Mouse (Mus musculus) cerebellum, postnatal 14 days (tissue): ENCODE measurements at regions not wholly inside any gene's neighbourhood (a gene's known extent, or its start where the extent isn't known, plus 50 kb on each side); places are given as distances from the start of the nearest gene placed in this dataset.
"Not testable (repeated sequence)": the region's sequence is repeated elsewhere in the genome, so short reads cannot be mapped to it uniquely, and the experiment has no call there.

Source experiments
- DNase-seq, 2 experiments: peaks; one replicate each; pipeline ENCODE4 v3.0.0; 2021; ENCODE audit warnings: mixed read lengths in 2 of 2

DNA sequence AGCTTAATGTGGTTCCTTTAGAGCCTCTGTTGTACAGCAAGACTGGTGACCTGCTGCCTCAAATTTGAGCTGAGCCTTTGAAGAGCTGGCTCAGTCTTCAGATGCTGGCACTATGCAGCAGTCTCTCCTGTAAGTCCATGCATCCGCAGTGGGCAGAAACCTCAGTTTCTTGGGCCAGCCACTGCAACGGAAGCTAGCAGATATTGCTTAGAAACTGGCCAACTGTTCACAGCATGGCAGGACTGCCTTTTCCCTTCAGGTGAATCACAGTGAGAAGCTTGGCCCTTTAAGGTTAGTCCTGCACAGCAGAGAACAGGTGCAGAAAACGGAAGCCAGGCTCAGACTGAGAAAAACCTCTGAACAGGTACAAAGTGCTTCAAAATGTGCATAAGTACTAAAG, 1976.8 kb upstream of the G6pd2 start:
- peak; percentile 61 to 87 for DNase-seq

DNA sequence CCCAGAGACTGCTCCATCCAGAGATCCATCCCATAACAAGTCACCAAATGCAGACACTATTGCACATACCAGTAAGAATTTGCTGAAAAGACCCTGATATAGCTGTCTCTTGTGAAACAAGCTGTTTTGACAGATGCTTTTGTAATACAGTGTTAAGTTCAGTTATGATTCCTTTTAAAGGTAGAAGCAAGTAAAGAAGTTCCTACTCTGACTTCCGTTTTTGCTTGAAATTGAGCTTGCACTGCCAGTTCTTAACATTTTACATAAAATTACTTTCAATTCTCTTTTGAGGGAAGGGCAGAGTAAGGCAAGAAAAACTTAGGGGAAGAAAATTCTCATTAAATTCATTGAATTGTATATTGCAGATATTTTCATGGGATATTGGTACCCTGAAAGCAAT, 1962.9 kb upstream of the G6pd2 start:
- DNase-seq, result no peak

DNA sequence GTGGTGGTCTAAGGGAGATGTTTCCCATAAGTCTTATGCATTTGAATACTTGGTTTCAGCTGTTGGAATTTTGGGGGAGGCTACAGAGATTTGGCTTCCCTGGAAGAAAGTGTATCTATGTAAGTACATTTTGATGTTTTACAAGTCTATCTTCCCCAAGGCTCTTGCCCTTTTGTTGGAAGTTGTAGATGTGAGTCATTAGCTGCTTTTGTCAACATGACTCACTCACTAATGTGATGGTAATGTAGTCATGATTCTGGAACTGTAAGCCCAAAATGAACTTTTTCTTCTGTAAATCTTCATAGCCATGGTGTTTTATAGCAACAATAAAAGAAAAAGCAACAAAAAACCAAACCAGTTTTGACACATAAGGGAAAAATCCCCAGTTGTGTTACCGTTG, 1961.0 kb upstream of the G6pd2 start:
- no peak for DNase-seq

DNA sequence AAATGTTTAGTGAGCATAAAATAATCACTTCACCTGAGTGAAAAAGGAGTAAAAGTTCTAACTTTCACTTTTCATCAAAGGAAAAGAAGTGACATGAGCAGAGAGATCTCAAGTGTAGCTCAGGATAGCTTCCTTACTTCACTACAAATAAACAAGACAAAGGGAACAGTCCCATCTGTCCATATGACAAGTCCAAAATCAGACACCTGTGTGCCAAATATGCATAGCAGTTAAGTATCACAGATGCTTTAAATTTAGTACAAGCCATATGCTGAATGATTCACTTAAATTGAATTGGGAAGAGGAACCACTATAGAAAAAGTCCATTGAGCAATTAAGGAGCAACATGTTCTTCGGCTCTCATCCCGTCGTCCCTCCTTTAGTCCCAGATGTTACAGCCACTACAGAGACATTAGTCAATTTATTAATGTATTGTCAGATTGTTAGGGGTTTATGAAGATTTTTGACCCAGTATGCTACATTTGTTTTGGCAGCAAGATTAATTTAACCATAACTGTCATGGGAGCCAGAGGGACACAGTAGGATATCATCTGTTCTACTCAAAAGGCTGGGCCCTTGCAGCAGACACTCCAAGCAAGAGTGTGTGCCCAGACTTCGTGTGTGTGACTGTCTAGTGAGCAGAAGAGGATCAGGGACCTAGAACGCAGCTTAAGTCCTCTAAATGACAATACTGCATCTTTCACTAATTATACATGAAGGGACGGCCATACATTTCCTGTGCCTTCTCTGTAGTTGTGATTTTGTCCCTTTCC, 1914.5 kb upstream of the G6pd2 start:
- DNase-seq, result peak; percentile 2 to 4

DNA sequence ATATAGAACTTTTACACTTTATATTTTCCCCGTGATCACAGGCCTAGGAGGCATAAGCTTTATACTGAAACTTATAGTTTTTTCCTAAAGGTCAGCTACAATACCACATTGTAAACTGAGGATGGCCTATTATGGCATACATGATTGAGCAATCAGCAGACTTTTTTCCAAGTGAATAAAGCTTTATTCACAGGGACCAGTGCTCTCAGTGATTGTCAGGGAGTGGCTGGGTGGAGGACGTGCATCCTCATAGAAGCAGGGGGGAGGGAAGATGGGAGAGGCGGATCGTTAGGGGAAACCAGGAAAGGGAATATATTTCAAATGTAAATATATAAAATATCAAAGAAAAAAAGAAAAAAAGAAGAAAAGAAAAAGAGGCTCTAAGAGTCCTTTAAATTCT, 1886.7 kb upstream of the G6pd2 start:
- no peak for DNase-seq

DNA sequence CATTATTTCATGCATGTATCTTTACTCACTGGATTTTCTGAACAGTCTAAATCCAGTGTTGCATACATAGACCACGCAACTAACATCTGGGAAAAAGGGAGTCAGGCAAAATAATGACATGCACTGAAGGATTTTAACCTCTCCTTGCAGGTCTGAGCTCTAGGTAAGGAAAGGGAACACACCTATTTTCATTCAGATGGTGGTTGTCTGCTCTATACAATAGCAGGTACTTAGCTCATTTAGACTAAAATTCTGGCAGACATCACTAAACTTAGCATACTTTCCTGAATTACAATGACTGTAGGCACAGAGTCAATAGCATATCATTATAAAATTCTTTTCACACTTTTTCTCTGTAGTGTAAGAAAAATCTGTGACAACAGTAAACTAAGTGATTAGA, 1867.8 kb upstream of the G6pd2 start:
- DNase-seq, result no peak

DNA sequence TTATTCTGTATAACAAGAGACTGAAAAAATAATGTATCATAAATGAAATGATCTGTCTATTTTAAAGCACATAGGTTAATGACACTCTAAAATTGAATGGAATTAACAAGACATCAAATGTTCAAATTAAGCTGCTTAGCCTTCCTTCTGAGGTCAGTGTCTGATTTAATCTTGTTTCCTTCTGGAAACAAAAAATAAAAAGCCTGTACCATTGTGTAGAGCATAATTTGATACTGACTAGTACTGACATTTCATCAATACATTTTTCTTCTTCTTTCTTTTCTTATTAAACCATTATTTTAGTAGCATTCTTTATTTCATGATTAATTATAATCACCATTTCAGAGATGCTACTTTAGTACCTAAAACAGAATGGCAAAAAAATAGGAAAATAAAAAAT, 1862.9 kb upstream of the G6pd2 start:
- DNase-seq, result no peak

DNA sequence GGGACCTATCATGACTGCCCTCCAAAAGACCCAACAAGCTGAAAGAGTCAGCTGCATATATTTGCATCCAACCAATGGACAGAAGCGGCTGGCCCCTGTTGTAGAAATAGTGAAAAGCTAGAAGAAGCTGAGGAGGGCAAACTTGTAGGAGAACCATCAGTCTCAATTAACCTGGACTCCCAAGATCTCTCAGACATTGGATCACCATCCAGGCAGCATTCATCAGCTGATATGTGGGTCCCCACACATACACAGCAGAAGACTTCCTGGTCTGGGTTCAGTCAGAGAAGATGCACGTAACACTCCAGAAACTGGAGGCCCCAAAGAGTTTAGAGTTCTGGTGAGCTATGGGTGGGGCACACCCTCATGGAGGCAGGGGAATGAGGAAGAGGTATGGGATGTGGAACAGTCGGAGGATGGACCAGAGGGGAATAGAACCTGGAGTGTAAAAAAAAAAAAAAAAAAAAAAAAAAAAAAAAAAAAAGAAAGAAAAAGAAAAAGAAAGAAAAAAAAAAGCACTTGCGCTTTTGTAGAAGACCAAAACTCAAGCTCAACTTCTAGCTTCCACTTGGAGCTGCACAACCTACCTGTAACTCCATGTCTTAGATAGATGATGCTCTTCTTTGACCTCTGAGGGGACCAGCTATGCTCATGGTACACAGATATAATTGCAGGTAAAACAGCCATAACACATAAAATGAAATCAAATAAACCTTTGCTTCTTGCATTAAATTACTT, 1860.6 kb upstream of the G6pd2 start:
- DNase-seq, result no peak

DNA sequence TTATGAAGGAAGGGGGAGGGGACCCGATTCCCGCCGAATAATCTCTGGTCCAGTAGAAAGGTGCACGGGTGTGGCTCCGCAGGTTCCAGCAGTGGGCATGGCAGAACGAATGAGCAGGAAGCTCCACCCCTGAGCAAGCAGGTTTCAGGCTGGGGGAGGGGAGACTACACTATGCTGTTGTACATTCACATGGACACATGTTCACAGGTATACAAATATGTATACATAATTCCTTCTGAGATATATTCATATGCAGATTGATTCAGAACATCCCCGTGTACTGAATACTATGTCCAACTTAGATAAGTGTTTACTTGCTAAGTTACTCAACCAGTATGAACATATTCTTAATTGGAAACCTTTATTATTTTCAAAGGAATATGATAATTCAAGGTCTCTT, 1852.4 kb upstream of the G6pd2 start:
- not testable (repeated sequence) for DNase-seq

DNA sequence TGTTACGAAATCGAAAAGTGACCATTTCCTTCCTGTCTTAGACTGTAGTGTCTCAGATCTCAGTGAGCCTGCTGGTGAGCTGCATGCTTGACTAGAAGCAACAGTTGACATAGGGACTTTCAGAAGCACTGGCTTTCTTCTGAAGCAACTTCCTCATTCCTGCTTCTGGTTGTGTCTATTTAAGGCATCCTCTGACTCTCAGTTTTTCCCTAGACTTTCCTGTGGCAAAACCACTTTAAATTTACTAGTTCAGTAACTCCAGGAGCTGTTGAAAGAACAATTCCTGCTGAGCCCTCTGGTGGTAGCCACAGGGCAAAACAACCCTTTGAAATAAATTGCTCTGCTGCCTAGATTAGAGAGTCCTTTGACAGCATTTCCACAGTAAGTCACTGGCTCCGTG, 1811.9 kb upstream of the G6pd2 start:
- DNase-seq, result peak; percentile 47 to 65

DNA sequence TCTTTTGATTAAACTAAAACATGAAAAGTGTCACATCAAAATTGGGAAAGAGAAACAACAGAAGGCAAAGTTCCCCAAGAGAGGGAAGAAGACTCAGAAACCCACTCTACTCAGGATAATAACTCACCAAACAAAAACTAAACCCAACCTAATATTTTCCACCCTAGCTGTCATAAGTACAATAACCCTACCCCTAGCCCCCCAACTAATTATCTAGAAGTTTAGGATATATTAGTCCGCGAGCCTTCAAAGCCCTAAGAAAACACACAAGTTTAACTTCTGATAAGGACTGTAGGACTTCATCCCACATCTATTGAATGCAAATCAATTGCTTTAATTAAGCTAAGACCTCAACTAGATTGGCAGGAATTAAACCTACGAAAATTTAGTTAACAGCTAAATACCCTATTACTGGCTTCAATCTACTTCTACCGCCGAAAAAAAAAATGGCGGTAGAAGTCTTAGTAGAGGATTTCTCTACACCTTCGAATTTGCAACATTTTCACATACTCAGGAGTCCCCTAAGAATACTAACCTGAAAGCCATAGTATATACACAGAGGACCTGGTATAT, 1765.9 kb upstream of the G6pd2 start:
- DNase-seq, result not testable (repeated sequence)

DNA sequence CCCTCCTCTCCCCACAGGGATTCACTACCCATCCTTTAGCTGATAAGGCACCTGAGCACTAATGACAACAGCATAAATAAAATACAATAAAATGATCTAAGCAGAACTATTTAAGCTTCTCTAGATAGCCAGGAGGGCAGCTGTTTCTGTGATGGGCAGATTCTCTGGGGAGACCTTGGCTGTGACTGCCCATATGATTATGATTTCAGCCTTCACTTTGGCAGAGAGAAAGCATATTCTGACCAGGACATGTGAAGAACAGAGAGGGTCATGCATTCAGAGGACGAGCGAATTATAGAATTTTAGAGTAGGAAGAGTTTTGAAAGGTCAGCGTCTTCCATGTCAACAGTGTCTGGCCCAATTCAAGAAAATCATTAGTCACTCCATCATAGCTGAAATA, 1759.6 kb upstream of the G6pd2 start:
- DNase-seq, result peak in 1 of 2 experiments; percentile 5

DNA sequence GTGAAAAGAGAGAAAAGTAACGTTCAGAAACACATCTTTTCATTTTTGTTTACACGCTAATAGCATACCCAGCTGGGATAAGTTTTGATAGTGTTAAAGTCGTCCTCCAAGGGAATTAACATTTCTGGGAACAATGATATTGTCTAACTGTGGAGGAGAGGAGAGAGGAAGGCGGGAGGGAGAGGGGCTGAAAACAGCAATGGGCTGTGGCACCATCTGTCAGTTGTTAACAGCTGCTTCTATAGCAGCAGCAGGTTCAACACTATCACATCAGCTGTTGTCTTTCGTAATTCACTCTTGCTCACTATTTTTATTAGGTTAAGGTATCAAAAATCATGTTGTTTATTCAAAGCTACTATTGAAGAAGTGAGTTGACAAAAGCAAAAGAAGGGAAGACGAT, 1747.4 kb upstream of the G6pd2 start:
- DNase-seq, result no peak
